Mouse (Mus musculus) monocyte, adult 2 months (primary cell): ENCODE data around the gene Usp44.
"Not testable (repeated sequence)": the region's sequence is repeated elsewhere in the genome, so short reads cannot be mapped to it uniquely, and the experiment has no call there.

ENCODE experiments used
- DNase-seq, 2 experiments: peaks; one replicate each; pipeline ENCODE4 v3.0.0; 2022; ENCODE audit warnings: low spot score in 2 of 2, low read depth in 1 of 2

Gene Usp44

DNA sequence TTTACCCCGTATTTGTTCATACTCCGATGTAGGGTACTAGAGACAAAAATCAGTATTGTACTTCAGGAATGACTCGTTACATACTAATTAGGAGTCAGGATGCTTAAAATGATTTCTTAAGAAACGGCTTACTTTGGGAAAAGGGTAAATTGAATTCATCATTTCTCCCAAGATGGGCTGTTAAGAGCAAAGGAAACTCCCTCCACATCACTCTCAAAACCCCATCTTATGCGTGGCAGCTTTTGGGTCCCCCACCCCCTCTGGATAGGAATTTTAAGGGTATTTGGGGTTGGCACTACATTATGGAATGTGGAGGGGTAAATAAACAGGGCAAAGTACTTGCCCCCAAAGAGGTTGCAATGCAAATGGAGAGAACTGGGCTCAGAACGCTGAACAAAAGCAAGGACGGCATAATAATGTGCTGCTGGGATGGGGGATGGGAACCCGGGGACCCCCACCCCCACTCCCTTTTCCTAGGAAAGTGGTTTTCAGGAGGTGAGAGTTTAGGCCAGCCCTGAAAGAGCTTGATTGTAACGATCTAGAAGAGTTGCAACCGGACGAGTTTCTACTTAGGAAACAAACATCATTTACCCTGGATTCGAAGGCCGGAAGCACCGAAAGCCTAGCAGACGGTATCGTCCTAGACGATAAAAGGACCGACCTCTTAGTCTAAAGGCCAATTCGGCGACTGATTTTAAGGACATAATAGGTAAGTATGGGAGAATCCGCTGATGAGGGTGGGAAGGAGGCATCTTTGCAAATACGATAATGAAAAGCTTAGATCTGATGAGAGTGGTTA is at the start of gene Usp44:
Gene Usp44, plus strand, starts transcription at position 625 of the 799 bp plus-strand sequence.
- DNase-seq, result no peak

DNA sequence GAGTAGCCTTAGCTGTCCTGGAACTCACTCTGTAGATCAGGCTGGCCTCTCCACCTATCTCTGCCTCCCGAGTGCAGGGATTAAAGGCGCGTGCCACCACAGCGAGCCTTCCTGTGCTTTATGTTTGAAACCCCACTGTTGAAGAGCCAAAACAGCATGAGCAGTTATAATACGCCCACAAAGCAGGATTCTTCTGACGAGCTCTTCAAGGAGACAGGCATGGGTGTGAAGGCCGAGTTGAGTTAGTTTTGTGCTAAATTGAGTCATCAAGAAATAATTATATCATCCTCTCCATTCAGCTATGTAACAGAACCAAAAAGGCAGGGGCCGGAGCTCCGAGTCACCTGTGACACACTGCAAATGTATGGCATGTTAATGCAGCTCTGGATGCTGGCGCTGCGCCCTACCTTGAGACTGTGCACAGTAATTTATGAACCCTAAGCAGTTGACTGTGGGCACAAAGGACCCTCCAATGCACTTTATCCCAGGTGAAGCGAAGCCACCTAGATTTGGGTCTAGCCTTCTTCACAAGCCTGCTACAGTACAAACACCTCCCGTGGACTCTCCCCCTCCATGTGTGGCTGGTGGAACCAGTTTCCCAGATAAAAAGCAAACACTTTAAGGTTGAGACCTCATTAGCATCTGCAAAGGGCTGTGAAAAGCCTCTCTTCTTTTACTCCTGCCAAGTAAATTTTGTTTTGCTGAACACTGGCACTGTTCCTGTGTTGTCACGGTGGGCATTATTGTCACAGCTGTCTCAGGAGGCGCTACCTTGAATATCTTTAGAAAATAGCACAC is 47.9 kb upstream of the Usp44 start:
- DNase-seq, result no peak

DNA sequence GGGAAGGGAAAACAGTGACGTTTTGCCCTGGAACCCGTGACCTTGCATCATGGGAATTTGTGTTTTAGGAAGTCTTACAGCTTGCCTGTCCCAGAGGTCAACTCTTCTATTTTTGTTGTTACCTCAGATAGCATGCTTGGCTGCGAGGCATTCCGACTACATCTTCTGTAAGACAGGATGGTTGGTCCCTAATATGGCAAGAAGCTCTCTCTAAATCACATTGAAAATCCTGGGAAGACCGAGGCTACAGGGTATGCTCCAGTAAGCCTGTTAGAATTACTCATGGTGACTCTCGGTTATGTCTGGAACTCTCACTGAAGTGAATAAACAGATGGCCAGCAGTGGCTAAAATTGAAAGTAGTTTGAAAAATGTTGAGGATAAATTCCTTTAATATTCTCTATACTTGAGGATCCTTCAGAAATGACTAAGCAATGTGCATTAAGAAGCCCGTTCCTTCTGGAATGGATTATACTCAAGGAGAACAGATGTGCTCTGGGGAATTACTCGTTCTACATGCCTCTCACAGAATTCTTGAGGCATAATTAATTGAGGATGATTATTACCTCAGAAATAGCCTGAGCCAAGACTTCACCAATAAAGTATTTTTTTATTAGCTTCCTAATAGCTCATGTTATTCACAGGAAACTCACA is 31.5 kb upstream of the Usp44 start:
- DNase-seq, result no peak

DNA sequence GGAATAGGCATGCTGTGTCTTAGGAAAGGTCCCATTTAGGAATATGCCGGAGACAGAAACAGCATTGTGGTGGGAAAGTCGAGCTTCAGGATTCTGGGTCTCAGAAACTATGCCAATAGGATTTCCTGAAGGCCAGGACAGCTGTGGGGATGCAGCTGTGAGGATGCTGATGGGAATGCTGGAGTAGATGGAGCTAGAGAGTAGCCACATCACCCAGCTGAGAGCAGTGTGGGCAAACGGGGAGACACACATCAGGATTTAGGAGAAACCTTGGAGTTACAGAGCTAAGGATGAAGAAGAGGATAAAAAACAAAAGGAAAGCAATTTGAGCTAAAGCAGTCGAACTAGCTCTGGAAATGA is 31.0 kb upstream of the Usp44 start:
- no peak for DNase-seq

DNA sequence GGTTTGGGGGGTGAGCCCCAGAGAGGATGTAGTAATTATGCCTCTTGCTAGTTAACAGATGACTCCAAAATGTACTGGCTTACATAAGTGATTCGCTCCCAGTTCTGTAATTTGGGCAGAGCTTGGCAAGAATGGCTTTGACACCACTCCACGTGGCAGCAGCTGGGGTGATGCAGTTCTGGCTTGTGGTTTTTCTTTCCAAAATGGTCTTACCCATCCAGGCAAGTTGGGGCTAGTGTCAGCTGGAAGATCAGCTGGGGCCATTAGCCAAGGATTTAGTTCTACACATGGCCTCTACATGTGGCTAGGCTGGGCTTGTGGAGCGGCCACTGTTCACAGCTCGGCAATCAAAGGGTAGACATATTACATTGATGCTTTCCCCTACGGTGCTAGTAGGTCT is 30.5 kb upstream of the Usp44 start:
- no peak for DNase-seq

DNA sequence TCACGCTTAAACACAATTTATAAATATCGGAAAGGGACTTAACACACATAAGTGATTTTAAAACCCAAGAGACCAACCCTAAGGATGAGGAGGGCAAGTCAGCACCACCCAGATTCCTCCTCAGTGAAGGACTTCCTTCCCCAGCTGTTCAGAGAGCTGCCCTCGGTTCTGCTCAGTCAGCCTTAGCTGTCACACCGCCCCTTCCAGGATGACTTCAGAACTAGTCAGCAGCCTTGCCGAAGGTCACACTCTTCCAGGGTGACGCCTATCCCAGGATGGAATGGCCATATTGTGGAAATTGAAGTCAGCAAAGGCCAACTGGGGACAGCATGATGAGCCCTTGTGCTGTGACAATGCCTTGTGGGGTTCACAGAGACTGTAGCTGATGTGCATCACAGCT is 28.2 kb upstream of the Usp44 start:
- no peak for DNase-seq

DNA sequence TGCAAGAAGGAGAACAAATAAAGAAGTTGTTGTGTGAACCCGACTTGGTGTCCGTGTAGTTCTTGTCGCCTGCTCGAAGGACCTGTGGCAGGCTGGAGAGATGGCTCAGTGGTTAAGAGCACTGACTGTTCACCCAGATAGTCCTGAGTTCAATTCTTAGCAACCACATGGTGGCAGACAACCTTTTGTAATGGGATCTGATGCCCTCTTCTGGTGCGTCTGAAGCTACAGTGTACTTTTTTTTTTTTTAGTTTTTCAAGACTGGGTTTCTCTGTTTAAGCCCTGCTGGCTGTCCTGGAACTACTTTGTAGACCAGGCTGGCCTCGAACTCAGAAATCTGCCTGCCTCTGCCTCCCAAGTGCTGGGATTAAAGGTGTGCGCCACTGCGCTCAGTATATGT is 21.9 kb upstream of the Usp44 start:
- not testable (repeated sequence) for DNase-seq

DNA sequence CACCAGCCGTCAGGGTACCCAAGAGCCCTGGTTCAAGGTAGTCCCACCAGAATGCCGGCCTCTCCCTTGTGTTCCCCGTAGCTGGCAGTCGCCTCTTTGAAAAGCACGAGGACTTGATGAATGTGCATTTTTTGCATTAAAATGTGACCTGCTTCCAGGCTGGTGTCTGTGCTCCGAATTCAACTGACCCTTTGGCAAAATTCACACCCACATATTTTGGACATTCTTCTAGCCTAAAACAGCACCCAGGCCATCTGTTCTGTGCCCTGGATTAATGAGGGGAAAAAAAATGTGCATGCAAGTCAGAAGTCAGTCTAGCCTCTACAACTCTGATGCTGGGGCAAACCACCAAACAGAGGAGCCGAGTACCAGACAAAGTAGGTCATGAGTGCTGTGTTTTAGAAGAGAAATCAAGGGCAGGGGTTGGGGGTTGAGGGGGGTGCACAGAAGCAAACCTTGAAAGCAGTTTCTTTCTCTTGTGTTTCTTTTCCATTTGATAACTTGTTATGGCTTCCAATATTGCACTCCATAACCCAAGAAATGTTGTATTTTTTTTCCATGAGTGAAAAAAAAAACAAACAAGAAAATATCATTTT is 20.7 kb upstream of the Usp44 start:
- DNase-seq, result no peak

DNA sequence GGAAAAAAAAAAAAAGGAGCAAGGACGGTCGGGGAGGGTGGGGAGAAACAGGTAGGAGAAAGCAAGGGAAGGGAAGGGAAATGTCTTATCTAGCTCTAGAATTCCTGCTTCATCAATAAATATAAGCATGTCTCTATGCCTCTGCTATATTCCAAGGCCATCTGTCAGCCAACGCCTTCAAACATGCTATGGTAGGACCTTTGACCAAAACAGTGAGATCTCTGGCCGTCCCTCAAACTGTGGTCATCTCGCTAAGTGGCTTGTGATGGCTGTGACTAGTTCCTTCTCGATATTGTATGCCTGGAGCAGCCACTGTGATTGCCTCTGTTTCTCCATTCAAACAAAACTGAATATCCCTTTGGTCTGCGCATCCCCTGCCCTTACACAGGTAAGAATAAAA is 19.3 kb upstream of the Usp44 start:
- no peak for DNase-seq

DNA sequence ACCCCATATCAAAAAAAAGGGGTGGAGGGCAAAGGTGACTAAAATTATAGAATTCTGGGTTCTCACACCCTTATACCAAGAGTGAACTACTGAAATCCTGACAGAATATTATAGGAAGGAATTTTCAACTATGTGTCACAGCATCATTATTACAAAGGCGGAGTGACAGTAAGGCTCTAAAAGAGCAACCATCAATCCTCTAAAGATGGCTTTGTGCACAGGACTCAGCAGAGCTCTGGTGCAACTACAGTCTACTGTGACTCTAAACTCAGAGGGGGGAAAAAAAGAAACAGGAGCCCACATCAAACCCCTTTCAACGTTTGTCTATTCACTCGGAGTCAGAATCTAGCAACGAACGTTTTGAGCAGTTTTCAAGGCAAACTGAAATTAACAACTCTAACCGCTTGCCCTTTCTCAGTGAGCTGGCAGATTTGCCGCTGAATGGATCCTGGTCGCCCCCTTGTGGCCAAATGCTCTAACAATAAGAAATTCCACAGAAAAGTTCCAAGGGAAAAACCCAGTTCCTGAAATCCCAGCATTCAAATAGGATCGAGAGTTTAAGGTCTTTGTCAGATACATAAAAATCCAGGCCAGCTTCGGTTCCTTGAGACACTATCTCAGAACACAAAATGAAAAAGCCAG is 18.5 kb upstream of the Usp44 start:
- no peak for DNase-seq

DNA sequence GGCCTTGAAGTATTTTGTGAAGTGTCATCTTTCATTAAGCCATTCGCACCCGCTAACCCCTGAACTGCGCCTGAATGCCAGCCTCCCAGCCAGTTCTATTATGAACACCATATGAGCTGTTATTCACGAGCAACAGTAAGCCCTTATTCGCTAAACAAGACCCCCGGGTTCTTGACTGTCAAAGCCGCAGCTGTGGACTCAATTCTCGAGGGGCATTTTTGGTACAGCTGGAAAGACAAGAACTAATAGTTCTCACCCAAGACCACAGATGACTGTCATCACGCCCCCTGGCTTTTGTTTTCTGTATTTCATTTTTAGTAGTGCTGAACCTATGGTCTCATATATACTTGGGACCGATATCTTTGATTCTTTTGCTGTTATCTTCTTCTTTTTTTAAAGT is 17.6 kb upstream of the Usp44 start:
- DNase-seq, result no peak

DNA sequence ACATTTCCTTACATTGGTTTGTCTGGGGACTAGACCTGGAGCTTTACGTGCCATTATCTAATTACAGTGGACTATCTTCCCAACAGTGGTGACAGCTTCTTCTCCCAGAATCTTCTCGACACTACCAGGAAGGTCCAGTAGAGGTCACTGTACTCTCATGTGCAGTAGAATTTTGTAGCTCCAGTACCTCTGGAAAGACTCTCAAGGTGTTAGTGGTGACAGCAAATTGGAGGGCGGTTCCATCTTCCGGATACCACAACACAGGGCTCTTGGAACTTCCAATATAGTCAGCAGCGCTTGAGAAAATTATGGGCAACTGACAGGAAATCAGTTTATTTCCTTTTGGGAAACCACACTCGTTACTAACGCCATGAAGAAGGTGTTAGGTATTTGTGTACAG is 12.7 kb upstream of the Usp44 start:
- DNase-seq, result no peak

DNA sequence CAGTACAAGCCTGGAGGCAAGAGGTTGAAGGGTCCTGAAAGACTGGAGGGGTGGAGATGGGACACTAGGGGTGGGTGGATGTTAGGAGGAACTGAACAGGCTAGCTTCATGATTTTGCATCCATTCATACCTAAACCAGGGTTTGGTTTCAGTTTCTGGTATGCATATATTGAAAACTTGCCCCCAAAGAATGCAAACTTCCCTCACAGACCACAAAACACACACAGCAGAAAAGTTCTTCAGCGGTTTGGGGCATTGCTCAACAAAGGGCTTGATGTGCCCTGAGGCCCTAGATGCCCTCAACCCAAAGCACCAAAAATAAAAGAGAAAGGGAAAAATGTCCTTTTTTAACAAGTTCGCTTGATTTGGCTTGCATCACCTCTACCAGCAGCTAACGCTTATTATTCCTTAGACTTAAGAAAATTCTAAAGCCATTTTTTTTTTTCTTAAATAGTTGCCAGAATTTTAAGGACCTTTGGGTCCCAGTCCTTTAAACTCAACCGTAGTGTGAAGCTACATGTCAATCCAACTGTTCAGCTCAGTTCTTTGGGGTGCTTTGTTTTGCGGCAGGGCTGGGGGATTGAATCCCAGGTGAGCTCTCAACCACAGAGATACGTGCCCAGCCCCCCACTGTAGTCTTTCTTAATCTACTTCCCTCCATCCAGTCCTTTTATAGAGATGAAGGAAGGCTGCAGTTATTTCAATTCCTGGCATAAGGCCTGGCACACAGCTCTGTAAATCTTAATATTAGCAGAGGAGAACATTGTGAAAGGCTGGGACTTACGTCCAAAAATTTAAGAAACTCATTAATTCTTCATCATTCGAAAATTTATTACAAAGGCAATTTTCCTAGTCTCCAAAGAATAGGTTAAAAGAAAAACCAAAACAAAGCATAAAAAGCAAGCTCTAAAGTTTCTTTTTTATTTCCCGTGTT is 1.2 kb upstream of the Usp44 start:
- DNase-seq, result no peak

DNA sequence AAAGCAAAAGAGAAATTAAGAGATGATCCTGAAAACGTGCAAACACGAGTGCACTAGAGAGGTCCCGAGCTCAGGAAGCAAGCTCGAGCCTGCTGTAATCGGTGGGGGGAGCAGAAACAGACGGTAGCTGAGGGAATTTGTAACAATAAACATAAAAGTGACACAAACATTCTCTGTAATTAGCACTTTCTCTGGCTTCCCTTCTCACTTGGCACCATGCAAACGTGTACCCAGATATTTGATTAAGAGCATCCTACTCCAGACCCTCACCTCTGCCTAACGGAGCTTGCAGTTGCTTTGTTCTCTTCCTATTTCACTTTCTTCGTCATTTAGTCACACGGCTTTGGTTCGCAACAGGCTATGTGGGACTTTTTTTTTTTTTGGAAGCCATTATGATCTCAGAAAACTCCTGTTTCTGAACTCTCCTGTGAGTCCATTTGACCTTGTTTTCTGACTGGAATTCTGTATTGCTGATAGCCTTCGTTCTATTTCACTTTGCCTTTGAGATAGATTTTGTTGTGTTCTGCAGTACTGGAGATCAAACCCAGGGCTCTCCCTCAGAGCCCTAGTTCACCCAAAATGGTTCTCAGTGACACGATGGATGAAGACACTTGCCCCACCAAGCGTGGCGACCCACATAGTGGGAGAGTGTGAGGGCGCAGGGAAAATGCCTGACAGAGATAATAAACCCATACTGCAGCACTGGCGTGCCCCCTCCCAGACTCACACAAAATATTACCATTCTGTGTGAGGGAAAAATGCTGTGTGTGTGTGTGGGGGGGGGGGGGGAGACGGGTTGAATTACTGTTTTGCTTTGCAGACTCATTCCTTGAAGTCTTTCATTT is 597 bp downstream of the Usp44 start:
- no peak for DNase-seq

DNA sequence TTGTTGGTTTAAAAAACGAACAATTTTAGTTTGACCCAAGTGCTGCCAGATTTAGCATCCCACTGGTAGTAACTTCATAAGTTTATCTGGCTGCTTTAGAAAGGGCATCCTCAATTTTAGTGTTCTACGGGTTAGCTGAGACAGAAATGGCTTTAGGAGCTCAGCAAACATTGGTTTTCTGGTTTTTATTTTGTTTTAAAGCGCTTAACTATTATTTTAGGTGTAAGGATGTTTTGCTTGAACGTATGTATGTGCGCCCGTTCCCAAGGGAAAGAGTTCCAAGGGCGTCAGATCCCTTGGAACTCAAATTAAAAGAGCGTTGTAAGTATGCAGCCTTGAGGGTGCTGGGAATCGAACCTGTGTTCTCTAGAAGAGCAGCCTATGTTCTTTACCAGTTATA is 1.5 kb downstream of the Usp44 start:
- DNase-seq, result no peak

DNA sequence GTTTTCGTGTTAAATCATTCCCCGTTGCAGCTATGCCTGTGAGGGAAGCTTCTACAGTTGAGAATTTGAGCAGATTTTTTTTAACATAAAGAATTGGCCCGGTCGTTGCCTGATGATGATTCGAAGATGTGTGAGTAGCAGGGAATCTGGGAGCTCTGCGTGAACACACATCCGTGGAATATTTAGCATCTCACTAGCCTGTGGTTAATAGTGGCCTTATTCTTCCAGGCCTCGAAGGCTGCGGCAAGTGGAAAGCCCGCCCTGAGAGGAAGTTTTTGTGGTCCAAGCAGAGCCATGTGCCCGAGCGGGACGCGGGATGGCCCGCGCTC is 2.0 kb downstream of the Usp44 start:
- no peak for DNase-seq

DNA sequence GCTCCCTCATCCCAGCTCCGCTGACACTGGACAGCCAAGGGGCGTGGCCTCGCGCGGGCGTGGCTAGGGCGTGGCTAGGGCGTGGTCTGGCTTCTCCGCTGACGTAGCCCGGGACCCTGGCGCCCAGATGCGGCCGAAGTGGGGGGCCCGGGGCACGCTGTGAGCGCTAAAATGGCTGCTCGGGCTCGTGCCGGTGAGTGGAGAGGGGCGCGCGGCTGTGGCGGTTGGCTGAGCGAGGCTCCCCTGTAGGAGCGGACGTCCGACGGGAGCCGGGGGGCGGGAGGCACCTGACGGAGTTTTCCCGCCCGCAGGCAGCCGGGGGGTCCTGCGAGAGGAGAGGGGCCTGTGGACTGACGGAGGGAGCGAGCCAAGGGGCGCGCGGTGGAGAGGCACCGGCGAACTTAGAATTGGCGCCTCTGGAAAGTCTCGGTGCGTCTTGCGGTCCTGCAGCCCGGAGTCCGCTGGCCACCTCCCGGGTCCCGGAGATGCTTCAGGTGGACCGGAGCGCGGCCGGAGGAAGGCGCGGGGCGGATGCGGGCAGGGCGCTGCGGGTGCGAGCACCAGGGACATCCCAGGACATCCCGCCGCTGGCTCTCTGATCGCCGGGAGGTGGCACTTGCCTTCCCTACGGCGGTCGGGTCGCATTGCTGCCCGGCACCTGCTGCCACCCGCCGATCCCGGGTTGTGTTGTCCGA is 2.5 kb downstream of the Usp44 start:
- DNase-seq, result no peak

DNA sequence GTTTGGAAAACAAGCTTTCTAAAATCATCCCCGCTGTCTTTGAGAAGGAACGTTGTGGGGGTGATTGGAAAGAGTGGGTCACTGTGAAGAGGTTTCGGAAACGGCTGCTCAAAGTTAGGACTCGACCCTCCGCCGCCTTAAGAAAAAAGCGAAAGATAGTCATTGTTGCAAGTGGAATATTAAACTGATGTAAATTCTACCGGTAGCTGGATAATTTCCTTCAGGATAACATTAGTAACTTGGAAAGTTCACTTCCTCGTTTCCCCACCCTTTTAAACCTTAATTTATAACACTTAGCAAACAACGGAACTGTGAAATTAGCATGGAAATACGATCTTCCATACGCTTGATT is 3.0 kb downstream of the Usp44 start:
- DNase-seq, result no peak

DNA sequence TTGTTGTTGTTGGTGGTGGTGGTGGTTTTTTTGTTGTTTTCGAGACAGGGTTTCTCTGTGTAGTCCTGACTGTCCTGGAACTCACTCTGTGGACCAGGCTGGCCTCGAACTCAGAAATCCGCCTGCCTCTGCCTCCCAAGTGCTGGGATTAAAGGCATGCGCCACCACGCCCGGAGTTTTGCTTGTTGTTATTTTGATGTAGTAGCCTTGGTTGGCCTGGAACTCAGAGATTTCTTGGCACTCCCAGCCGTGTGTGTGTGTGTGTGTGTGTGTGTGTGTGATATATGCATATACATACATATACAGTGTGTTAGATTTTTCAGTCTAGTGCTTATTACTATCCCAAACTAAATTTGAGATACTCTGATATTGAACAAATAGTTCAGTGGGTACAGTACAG is 3.8 kb downstream of the Usp44 start:
- not testable (repeated sequence) for DNase-seq
